Mouse (Mus musculus): ENCODE measurements around the gene Osgin1.

DNA sequence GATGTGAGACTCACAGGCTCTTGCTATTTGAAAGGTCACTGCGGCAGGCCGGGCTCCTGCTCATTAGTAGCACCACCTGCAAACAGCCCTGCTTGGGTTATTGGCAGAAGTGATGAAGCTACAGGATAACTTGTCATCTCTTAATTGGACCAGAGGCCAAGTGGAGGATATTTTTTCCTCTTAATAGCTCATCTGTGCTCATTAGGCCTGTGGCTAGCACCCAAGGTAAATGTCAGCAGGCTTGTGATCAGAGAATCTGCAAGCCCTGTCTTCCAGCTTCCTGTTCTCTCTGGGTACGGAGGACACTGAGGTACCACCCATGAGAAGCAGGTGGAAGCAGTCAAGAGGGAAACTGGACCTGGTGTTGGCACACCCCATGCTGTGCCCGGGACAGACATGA, 17.2 kb downstream of the Osgin1 start:
- TF ChIP-seq CTCF (IDR thresholded peaks at IDR 0.05; ENCODE audit: borderline replicate concordance, extremely low read depth, insufficient read depth, insufficient read length) = no peak
- no peak for TF ChIP-seq POLR2A (IDR thresholded peaks at IDR 0.05; ENCODE audit: borderline replicate concordance, extremely low read depth, insufficient read depth, insufficient read length, poor library complexity, severe bottlenecking)
